Mouse (Mus musculus): ENCODE results near the gene Lrrc74a. TPM values are rescaled to one million over a fixed set of nuclear protein-coding genes. Genes with fewer than 3 reads are reported as not detected.

The Lrrc74a gene
- total RNA-seq, 2 experiments from 2014 or later: not detected

DNA sequence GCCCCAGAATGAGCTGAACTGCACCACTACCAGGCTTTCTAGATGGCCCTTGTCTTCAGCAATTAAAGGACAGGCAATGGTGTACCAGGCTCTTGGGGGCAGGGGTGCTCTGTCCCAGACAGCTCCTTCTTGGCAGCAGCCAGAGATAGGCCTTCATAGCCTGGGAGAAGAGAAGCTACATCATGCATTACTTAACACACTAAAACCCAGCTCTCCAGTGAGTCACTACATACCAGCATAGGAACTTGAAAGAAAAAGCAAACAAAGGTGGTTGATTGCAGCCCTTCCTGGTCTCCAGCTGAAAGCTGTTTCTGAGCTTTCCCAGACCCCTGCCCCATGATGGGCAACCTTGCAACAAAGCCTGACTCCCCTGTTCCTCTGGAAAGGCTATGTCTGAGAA, 35.6 kb upstream of the Lrrc74a start:
- intact Hi-C loops (cut with DNase I): loop anchor here (2.0 kb wide), 1 partner anchor 18 kb away; no protein-coding TSS in a partner anchor
- no peak for DNase-seq (ENCODE audit: extremely low spot score in 1 of 2, low spot score in 2 of 2)
- H3K27ac ChIP-seq: peak overlapping the region; percentile 90
- no peak overlapping the region for H3K4me3 ChIP-seq
- no peak for TF ChIP-seq CTCF (IDR thresholded peaks at IDR 0.05)

DNA sequence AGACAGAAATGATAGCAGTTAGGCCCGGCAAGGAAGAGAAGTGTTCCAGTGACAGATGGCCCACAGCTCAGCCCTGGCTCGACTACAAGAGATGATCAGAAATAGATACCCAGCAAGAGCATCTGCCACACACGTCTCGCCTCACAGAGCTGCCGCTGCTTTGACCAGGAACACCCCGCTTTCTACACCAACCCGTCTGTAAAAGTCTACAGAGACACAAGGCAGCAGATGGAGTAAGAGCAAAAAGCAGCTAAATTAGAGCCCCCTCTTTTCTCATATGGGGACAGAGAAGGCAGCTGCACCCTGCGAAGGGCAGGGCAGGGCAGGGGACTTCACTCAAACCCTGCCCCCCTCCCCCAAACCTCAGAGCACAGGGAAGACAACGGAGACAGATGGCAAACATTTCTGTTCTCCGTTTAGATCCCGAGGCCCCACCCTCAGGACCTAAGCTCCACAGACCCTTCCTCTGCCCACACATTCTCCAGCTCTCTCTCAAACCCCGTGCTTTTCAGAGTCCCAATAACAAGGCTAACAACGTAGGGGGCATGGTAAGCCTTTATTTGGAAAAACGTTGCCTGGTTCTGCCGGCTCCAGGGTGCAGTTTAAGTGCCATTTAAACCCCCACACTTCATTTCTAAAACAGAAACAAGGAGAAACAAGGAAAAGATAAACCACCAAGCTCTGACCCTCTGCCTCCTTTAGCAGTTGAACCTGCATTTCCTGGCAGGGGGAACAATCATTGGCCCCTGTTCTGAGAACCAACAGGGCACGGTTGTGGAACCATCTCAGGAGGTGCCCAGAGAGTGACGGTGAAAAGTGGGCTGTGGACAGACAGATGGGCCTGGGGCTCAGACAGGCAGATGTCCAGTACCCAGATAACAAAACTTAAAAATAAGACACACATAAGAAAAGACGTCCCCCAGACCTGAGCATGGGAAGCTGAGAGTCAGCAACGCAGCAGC, 33.9 kb upstream of the Lrrc74a start:
- no peak for TF ChIP-seq CTCF (IDR thresholded peaks at IDR 0.05)
- H3K27ac ChIP-seq: peak overlapping the region; percentile 90
- no peak overlapping the region for H3K4me3 ChIP-seq
- peak; percentile 72 to 76 for DNase-seq (ENCODE audit: extremely low spot score in 1 of 2, low spot score in 2 of 2)
- intact Hi-C loops (cut with DNase I): loop anchor here (2.0 kb wide), 2 partner anchors 19 to 41 kb away; no protein-coding TSS in a partner anchor

GRCm38 (mm10) chr12:86700927-86701310, 33.2 kb upstream of the Lrrc74a start:
- Histone ChIP-seq H3K4me3 (no peak overlapping the region), H3K27ac (peak overlapping the region; percentile 87)
- DNase-seq (ENCODE audit: extremely low spot score in 1 of 2, low spot score in 2 of 2): no peak
- TF ChIP-seq CTCF (IDR thresholded peaks at IDR 0.05): no peak
- intact Hi-C loops (cut with DNase I): loop anchor here (2.0 kb wide), 1 partner anchor 42 kb away; no protein-coding TSS in a partner anchor

- Histone ChIP-seq H3K27ac (peak overlapping the region; percentile 87), H3K4me3 (no peak overlapping the region)
- TF ChIP-seq CTCF (IDR thresholded peaks at IDR 0.05): no peak
- intact Hi-C loops (cut with DNase I): loop anchor here (2.0 kb wide), 1 partner anchor 43 kb away; no protein-coding TSS in a partner anchor
- no peak for DNase-seq (ENCODE audit: extremely low spot score in 1 of 2, low spot score in 2 of 2)
Observed at GRCm38 (mm10) chr12:86701491-86701890, 32.7 kb upstream of the Lrrc74a start.

DNA sequence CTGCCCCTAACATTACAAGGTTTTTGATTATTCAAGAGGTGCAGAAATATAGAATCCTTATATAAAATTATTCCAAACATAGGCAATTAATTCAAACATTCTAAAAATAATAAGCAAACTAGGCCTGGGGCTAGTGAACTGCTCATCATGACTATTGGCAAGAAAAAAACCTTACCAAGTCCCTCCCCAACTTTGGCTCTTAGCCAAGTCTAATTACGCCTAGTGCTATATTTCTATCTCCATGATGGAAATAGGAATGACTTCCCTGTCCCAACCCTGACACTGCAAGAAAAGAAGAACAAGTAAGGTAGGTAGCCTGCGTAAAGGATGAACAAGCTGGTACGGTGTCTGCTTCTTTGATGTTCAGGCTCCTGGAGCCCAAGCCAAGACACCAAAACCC, 31.5 kb upstream of the Lrrc74a start:
- H3K27ac ChIP-seq: no peak overlapping the region
- intact Hi-C loops (cut with DNase I): no loop called here
- no peak overlapping the region for H3K4me3 ChIP-seq
- no peak for DNase-seq (ENCODE audit: extremely low spot score in 1 of 2, low spot score in 2 of 2)
- no peak for TF ChIP-seq CTCF (IDR thresholded peaks at IDR 0.05)

DNA sequence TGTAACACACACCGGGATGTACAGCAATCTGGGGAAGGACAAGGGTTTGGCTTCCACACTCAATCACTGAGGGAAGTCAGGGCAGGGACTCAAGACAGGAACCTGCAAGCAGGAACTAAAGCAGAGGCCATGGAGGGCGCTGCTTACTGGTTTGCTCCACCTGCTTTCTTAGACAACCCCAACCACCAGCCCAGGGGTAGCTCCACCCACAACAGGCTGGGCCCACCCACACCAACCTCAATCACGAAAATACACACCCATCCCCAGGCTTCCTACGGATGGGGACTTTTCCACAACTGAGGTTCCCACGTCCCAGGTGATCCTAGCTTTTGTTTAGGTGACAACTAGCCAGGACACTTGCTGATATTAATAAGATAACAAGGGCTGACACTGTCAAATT, 28.3 kb upstream of the Lrrc74a start:
- no peak overlapping the region for H3K27ac ChIP-seq
- DNase-seq (ENCODE audit: extremely low spot score in 1 of 2, low spot score in 2 of 2): no peak
- H3K4me3 ChIP-seq: no peak overlapping the region
- no peak for TF ChIP-seq CTCF (IDR thresholded peaks at IDR 0.05)
- intact Hi-C loops (cut with DNase I): no loop called here

DNA sequence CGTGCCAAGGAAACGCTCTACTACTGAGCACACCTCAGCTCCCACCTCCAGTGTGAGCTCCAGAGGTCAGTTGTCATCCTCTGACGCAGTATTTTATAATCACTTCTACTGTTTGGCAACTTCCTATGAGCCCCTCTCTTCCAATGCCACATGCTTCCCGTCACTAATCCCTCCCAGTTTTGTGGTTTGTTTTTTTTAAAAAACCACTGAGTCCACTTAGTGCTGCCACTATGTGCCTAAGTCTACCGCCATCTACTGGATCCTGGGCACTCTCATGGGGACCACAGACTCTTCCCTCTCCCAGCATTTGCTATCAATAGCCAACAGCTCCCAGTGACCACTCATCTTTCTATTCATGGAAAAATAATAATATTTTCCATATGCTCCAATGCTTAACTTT, 20.1 kb upstream of the Lrrc74a start:
- TF ChIP-seq CTCF (IDR thresholded peaks at IDR 0.05): peak; percentile 27
- H3K27ac ChIP-seq: no peak overlapping the region
- intact Hi-C loops (cut with DNase I): loop anchor here (2.0 kb wide), 1 partner anchor 53 kb away; no protein-coding TSS in a partner anchor

GRCm38 (mm10) chr12:86715401-86715800, 18.8 kb upstream of the Lrrc74a start:
- intact Hi-C loops (cut with DNase I): loop anchor here (2.0 kb wide), 1 partner anchor 51 kb away; no protein-coding TSS in a partner anchor
- DNase-seq (ENCODE audit: extremely low spot score in 1 of 2, low spot score in 2 of 2): peak; percentile 74 to 82
- H3K27ac ChIP-seq: no peak overlapping the region
- TF ChIP-seq CTCF (IDR thresholded peaks at IDR 0.05): peak; percentile 88
- no peak overlapping the region for H3K4me3 ChIP-seq

More for the DNA sequence above, 20.1 kb upstream of the Lrrc74a start:
- no peak overlapping the region for H3K4me3 ChIP-seq
- DNase-seq (ENCODE audit: extremely low spot score in 1 of 2, low spot score in 2 of 2): no peak

DNA sequence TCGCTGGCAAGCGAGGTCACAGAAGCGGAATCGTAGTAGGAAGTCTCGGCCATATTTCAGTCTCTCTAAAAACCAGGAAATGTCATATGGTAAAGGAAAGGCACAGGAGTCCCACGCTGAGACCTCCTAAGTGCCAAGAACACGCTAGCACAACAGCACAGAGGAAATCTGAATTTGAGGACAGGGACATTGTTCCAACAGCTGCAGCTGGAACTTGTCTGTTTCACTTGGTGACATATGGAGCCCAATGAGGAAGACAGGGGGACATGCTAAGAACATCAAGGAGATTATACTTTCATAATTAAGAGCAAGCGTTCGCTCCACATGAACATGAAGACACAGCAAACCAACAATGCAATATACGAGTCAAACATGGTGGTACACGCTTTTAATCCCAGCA, 17.2 kb upstream of the Lrrc74a start:
- TF ChIP-seq CTCF (IDR thresholded peaks at IDR 0.05): no peak
- no peak for DNase-seq (ENCODE audit: extremely low spot score in 1 of 2, low spot score in 2 of 2)
- no peak overlapping the region for H3K4me3 ChIP-seq
- intact Hi-C loops (cut with DNase I): no loop called here
- no peak overlapping the region for H3K27ac ChIP-seq

DNA sequence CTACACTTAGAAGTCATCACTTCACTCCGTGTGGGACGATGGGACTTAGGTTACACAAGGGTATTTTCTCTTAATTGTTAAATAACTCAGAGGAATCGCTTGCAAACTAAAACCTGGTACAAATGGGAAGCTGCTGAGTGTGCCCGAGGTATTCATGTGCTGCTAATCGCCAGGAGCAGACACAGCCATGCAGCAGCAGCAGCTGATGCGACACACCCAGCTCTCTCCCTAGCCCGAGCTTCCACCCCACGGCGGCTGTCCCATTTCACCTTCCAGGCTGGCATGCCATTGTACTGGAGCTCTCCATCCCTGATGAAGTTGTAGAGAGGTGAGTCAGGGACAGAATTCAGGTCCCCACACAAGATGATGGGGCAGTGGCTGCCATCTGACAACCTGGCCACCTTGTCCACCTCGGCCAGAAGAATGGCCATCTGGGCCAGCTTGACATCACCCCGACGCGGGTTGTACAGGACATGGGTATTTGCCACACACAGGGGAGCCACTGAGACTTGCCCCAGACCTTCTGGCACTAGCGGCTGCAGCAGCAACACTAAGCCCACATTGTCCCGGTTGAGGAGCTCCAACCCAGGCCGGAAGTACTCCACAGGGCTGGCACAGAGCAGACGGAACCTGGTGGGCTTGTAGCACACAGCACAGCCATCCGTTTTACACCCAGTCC, 14.1 kb upstream of the Lrrc74a start:
- intact Hi-C loops (cut with DNase I): no loop called here
- no peak for TF ChIP-seq CTCF (IDR thresholded peaks at IDR 0.05)
- H3K4me3 ChIP-seq: no peak overlapping the region
- no peak for DNase-seq (ENCODE audit: extremely low spot score in 1 of 2, low spot score in 2 of 2)
- no peak overlapping the region for H3K27ac ChIP-seq

DNA sequence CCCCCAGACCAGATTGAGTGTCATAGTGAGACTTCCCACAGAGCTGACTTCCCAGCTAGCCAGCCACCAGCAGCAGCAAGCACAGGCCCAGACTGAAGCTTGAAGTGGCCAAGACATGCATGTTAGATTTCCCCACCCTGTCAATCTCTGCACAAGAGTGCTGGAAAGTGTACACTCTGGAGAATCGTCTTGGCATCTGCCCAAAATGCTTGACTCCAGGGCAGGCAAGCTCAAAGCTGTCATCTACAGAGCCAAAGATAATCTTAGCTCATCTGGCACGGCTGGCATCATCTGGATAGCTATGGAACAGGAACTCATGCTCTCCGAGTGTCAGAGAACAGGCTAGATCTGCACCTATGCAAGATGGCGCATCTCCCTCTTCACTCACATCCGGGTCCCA, 12.7 kb upstream of the Lrrc74a start:
- DNase-seq (ENCODE audit: extremely low spot score in 1 of 2, low spot score in 2 of 2): no peak
- TF ChIP-seq CTCF (IDR thresholded peaks at IDR 0.05): no peak
- Histone ChIP-seq H3K4me3 (no peak overlapping the region), H3K27ac (no peak overlapping the region)
- intact Hi-C loops (cut with DNase I): no loop called here

GRCm38 (mm10) chr12:86724300-86724699, 9.9 kb upstream of the Lrrc74a start:
- no peak for DNase-seq (ENCODE audit: extremely low spot score in 1 of 2, low spot score in 2 of 2)
- intact Hi-C loops (cut with DNase I): no loop called here
- Histone ChIP-seq H3K27ac (no peak overlapping the region), H3K4me3 (no peak overlapping the region)
- no peak for TF ChIP-seq CTCF (IDR thresholded peaks at IDR 0.05)

Measured in left cerebral cortex, adult 2 months (tissue).